Mouse (Mus musculus): ENCODE measurements at regions not wholly inside any gene's neighbourhood (a gene's known extent, or its start where the extent isn't known, plus 50 kb on each side); places are given as distances from the start of the nearest gene placed in this dataset.

GRCm38 (mm10) chr7:72442001-72442400, 135.6 kb upstream of the Mctp2 start:
- Histone ChIP-seq H3K36me3 (ENCODE audit: control insufficient read depth, insufficient read depth, low read length) (no peaks in the 10 kb centered on the region), H3K4me3 (ENCODE audit: insufficient read depth, low read depth, low read length) (no peak overlapping the region), H3K9ac (ENCODE audit: low read depth, low read length) (no peak overlapping the region), H3K27me3 (ENCODE audit: control insufficient read depth, insufficient read depth, low read length) (no peaks in the 10 kb centered on the region), H3K4me1 (ENCODE audit: control insufficient read depth, insufficient read depth, low read length) (no peaks in the 10 kb centered on the region), H3K79me2 (ENCODE audit: control insufficient read depth, insufficient read depth, low read length) (no peaks in the 10 kb centered on the region), H3K27ac (replicated peaks; ENCODE audit: insufficient read depth, low read depth, low read length) (no peak overlapping the region)
- WGBS: 83% methylated on average over 5 of the region's 5 CpGs
- TF ChIP-seq POLR2A (IDR thresholded peaks at IDR 0.05; ENCODE audit: extremely low read depth, insufficient read depth, low read length) (no peak), CTCF (IDR thresholded peaks at IDR 0.05; ENCODE audit: low read depth, low read length) (no peak)
- DNase-seq (ENCODE audit: extremely low read depth, low read depth, low spot score): no peak

DNA sequence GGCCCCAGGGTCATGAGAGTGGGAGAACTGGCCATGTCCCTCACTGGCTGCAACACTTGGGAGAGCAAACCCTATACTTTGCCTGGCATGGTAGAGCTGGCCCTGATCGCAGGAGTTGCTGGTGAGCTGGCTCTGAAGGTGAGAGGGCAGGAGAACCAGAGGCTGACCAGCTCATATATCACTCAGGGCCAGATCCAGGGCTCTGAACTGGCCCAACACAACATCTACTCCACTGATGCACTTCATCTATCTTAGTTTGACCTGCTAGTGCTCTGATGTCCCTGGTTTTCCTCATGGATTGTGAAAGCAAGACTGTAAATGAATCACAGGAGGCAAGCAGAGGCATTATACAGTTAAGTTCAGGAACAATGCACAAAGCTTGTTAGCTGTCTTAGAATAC, 137.6 kb upstream of the Mctp2 start:
- DNase-seq (ENCODE audit: extremely low read depth, low read depth, low spot score): no peak
- no peak overlapping the region for H3K4me3 ChIP-seq (ENCODE audit: insufficient read depth, low read depth, low read length)
- no peak overlapping the region for H3K27ac ChIP-seq (replicated peaks; ENCODE audit: insufficient read depth, low read depth, low read length)
- no peak overlapping the region for H3K9ac ChIP-seq (ENCODE audit: low read depth, low read length)
- no peaks in the 10 kb centered on the region for H3K36me3 ChIP-seq (ENCODE audit: control insufficient read depth, insufficient read depth, low read length)
- 71% methylated on average over 1 of the region's 1 CpGs for WGBS
- no peak for TF ChIP-seq CTCF (IDR thresholded peaks at IDR 0.05; ENCODE audit: low read depth, low read length)
- no peak for TF ChIP-seq POLR2A (IDR thresholded peaks at IDR 0.05; ENCODE audit: extremely low read depth, insufficient read depth, low read length)
- no peaks in the 10 kb centered on the region for H3K79me2 ChIP-seq (ENCODE audit: control insufficient read depth, insufficient read depth, low read length)
- no peaks in the 10 kb centered on the region for H3K4me1 ChIP-seq (ENCODE audit: control insufficient read depth, insufficient read depth, low read length)
- no peaks in the 10 kb centered on the region for H3K27me3 ChIP-seq (ENCODE audit: control insufficient read depth, insufficient read depth, low read length)

DNA sequence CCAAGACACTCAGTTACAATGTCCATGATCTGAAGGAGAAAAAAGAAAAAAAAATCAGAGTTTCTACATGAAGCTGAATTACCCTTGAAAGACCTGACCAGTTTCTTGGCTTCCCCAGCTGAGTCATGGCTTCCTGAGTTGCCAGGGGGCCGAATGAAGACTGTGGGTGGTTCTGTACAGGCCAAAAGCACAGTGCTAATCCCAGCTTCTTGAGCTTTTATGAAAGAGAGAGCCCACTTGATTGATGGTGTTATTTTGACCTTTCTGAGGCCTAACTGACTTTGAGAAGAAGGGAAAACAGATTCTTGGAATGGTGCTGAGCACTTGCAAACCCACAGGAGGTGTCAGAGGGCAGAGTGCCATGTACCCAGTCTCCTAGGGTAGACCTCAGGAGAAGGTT, 138.4 kb upstream of the Mctp2 start:
- DNase-seq (ENCODE audit: extremely low read depth, low read depth, low spot score): no peak
- Histone ChIP-seq H3K79me2 (ENCODE audit: control insufficient read depth, insufficient read depth, low read length) (no peaks in the 10 kb centered on the region), H3K27me3 (ENCODE audit: control insufficient read depth, insufficient read depth, low read length) (no peaks in the 10 kb centered on the region), H3K36me3 (ENCODE audit: control insufficient read depth, insufficient read depth, low read length) (no peaks in the 10 kb centered on the region), H3K4me3 (ENCODE audit: insufficient read depth, low read depth, low read length) (no peak overlapping the region), H3K9ac (ENCODE audit: low read depth, low read length) (no peak overlapping the region), H3K27ac (replicated peaks; ENCODE audit: insufficient read depth, low read depth, low read length) (no peak overlapping the region), H3K4me1 (ENCODE audit: control insufficient read depth, insufficient read depth, low read length) (no peaks in the 10 kb centered on the region)
- no peak for TF ChIP-seq POLR2A (IDR thresholded peaks at IDR 0.05; ENCODE audit: extremely low read depth, insufficient read depth, low read length)
- no peak for TF ChIP-seq CTCF (IDR thresholded peaks at IDR 0.05; ENCODE audit: low read depth, low read length)
- WGBS: 71% methylated on average over 1 of the region's 1 CpGs

- Histone ChIP-seq H3K4me1 (ENCODE audit: control insufficient read depth, insufficient read depth, low read length) (no peaks in the 10 kb centered on the region), H3K27me3 (ENCODE audit: control insufficient read depth, insufficient read depth, low read length) (no peaks in the 10 kb centered on the region), H3K9ac (ENCODE audit: low read depth, low read length) (no peak overlapping the region), H3K36me3 (ENCODE audit: control insufficient read depth, insufficient read depth, low read length) (no peaks in the 10 kb centered on the region), H3K4me3 (ENCODE audit: insufficient read depth, low read depth, low read length) (no peak overlapping the region), H3K79me2 (ENCODE audit: control insufficient read depth, insufficient read depth, low read length) (no peaks in the 10 kb centered on the region), H3K27ac (replicated peaks; ENCODE audit: insufficient read depth, low read depth, low read length) (no peak overlapping the region)
- WGBS: 90% methylated on average over 1 of the region's 1 CpGs
- TF ChIP-seq POLR2A (IDR thresholded peaks at IDR 0.05; ENCODE audit: extremely low read depth, insufficient read depth, low read length) (no peak), CTCF (IDR thresholded peaks at IDR 0.05; ENCODE audit: low read depth, low read length) (no peak)
- DNase-seq (ENCODE audit: extremely low read depth, low read depth, low spot score): no peak
Measured at GRCm38 (mm10) chr7:72446911-72447310, 140.5 kb upstream of the Mctp2 start.

DNA sequence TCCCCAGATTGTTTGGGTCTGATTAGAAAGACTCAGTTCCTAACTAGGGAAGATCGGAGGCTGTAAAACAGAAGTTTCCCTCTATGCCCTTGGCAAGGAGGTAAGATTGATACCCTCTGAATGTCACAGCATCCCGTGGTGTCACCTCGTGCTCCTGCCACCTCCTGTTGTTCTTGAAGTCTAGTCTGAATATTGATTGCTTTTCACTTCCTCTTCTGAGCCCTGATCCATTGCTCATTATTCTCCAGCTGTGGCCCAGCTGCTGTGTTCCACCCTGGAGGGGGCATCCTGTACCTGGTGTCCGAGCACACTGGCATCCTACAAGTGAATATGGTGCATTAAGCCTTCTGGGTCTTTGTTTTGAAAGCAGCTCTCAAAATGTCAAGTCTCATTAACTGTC, 156.6 kb upstream of the Mctp2 start:
- no peaks in the 10 kb centered on the region for H3K27me3 ChIP-seq (ENCODE audit: control insufficient read depth, insufficient read depth, low read length)
- whole genome bisulfite sequencing: 79% methylated on average over 4 of the region's 4 CpGs
- no peak overlapping the region for H3K4me3 ChIP-seq (ENCODE audit: insufficient read depth, low read depth, low read length)
- no peaks in the 10 kb centered on the region for H3K36me3 ChIP-seq (ENCODE audit: control insufficient read depth, insufficient read depth, low read length)
- TF ChIP-seq CTCF (IDR thresholded peaks at IDR 0.05; ENCODE audit: low read depth, low read length) (no peak), POLR2A (IDR thresholded peaks at IDR 0.05; ENCODE audit: extremely low read depth, insufficient read depth, low read length) (no peak)
- H3K9ac ChIP-seq (ENCODE audit: low read depth, low read length): no peak overlapping the region
- no peak overlapping the region for H3K27ac ChIP-seq (replicated peaks; ENCODE audit: insufficient read depth, low read depth, low read length)
- H3K79me2 ChIP-seq (ENCODE audit: control insufficient read depth, insufficient read depth, low read length): no peaks in the 10 kb centered on the region
- DNase-seq (ENCODE audit: extremely low read depth, low read depth, low spot score): no peak
- H3K4me1 ChIP-seq (ENCODE audit: control insufficient read depth, insufficient read depth, low read length): no peaks in the 10 kb centered on the region

DNA sequence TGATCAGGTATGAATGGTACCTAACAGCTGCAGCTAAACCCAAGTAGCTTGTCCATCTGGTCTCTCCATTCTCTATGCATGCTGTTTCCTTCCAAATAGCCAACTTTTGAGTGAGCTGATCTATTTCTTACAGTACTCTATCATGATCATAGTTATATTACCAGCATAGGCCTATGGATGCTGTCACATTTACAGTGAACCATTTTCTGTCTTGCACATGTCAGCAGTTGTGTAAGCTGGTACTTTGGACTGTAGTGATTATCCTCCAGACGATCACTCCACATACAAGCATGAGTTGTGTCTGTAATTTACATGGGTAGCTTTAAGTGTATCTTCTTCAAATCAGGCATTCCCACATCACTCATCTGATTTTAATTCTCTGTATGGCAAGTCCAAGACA, 158.2 kb upstream of the Mctp2 start:
- TF ChIP-seq POLR2A (IDR thresholded peaks at IDR 0.05; ENCODE audit: extremely low read depth, insufficient read depth, low read length): no peak
- no peak for TF ChIP-seq CTCF (IDR thresholded peaks at IDR 0.05; ENCODE audit: low read depth, low read length)

More for the DNA sequence above, 158.2 kb upstream of the Mctp2 start:
- Histone ChIP-seq H3K27me3 (ENCODE audit: control insufficient read depth, insufficient read depth, low read length) (no peaks in the 10 kb centered on the region), H3K27ac (replicated peaks; ENCODE audit: insufficient read depth, low read depth, low read length) (no peak overlapping the region), H3K36me3 (ENCODE audit: control insufficient read depth, insufficient read depth, low read length) (no peaks in the 10 kb centered on the region), H3K4me1 (ENCODE audit: control insufficient read depth, insufficient read depth, low read length) (no peaks in the 10 kb centered on the region), H3K79me2 (ENCODE audit: control insufficient read depth, insufficient read depth, low read length) (no peaks in the 10 kb centered on the region), H3K4me3 (ENCODE audit: insufficient read depth, low read depth, low read length) (no peak overlapping the region), H3K9ac (ENCODE audit: low read depth, low read length) (no peak overlapping the region)
- WGBS: 16% methylated on average over 1 of the region's 1 CpGs
- no peak for DNase-seq (ENCODE audit: extremely low read depth, low read depth, low spot score)
